Mouse (Mus musculus): ENCODE measurements at regions not wholly inside any gene's neighbourhood (a gene's known extent, or its start where the extent isn't known, plus 50 kb on each side); places are given as distances from the start of the nearest gene placed in this dataset.

- no peak for DNase-seq (ENCODE audit: extremely low read depth, low read depth, low spot score)
Observed at GRCm38 (mm10) chr16:75663871-75664270, 71.2 kb downstream of the Rbm11 start.

GRCm38 (mm10) chr16:75667589-75667988, 74.9 kb downstream of the Rbm11 start:
- no peak for DNase-seq (ENCODE audit: extremely low read depth, low read depth, low spot score)

GRCm38 (mm10) chr16:75672112-75672511, 79.5 kb downstream of the Rbm11 start:
- DNase-seq (ENCODE audit: extremely low read depth, low read depth, low spot score): no peak

GRCm38 (mm10) chr16:75675871-75676270, 83.2 kb downstream of the Rbm11 start:
- peak; percentile 3 for DNase-seq (ENCODE audit: extremely low read depth, low read depth, low spot score)

- no peak for DNase-seq (ENCODE audit: extremely low read depth, low read depth, low spot score)
Observed at GRCm38 (mm10) chr16:75677180-75677579, 84.5 kb downstream of the Rbm11 start.

Measured in fat pad, adult 2 months (tissue).